Mouse (Mus musculus): Measurements from ENCODE around the gene Rgp1.

The Rgp1 gene

GRCm38 (mm10) chr4:43634621-43635374 lies 56.3 kb downstream of the Rgp1 start:
- no peak for DNase-seq (ENCODE audit: low read depth)

- DNase-seq (ENCODE audit: low read depth): no peak
Observed at GRCm38 (mm10) chr4:43636751-43637150, 58.2 kb downstream of the Rgp1 start.

All from naive thymus-derived CD4-positive, alpha-beta T cell, adult 2 months (primary cell).